Mouse (Mus musculus) gastrocnemius, adult 18-20 months (tissue): ENCODE measurements around the gene Eaf2. TPM values are rescaled to one million over a fixed set of nuclear protein-coding genes. Genes with fewer than 3 reads are reported as not detected.

Source experiments
- DNase-seq: peaks from one replicate; pipeline ENCODE4 v3.0.0; 2021; ENCODE audit warnings: low spot score
- long read RNA-seq, 2 experiments: library from polyadenylated mRNA; stranded (forward); transcript quantifications; one replicate each; pipeline ENCODE4 v2.0.0; 2021
- total RNA-seq, 2 experiments: library from RNA; stranded (reverse); gene quantifications; 2 replicates each; pipeline ENCODE4 v1.2.3; 2021

Gene Eaf2
- under 1 TPM in 1 of 2 experiments, not detected in 1; 0.32 TPM for total RNA-seq
- long read RNA-seq, experiment 1 = 0 reads
- long read RNA-seq, experiment 2, partial matches to known transcripts = 0 of 1 reads
- long read RNA-seq, experiment 2, other reads (novel, unspliced or antisense) = 1 of 1 reads

- peak; percentile 98 for DNase-seq
Measured at GRCm38 (mm10) chr16:36874583-36875275, at the start of gene Eaf2, which contains the start of gene Golgb1. Gene Eaf2, minus strand, starts transcription at chr16:36875003. Gene Golgb1, plus strand, starts transcription at chr16:36875140.

- no peak for DNase-seq
Measured at GRCm38 (mm10) chr16:36924312-36924711, 49.5 kb upstream of the Eaf2 start.

- no peak for DNase-seq
Measured at GRCm38 (mm10) chr16:36921980-36922379, 47.2 kb upstream of the Eaf2 start.

- no peak for DNase-seq
Measured at GRCm38 (mm10) chr16:36921067-36921613, 46.3 kb upstream of the Eaf2 start.

GRCm38 (mm10) chr16:36920410-36920809 lies 45.6 kb upstream of the Eaf2 start:
- DNase-seq = no peak

GRCm38 (mm10) chr16:36918505-36918904 lies 43.7 kb upstream of the Eaf2 start:
- no peak for DNase-seq

GRCm38 (mm10) chr16:36914195-36914594 lies 39.4 kb upstream of the Eaf2 start:
- no peak for DNase-seq

GRCm38 (mm10) chr16:36912311-36912710 lies 37.5 kb upstream of the Eaf2 start:
- DNase-seq = no peak

GRCm38 (mm10) chr16:36911909-36912308 lies 37.1 kb upstream of the Eaf2 start:
- no peak for DNase-seq

- no peak for DNase-seq
Measured at GRCm38 (mm10) chr16:36903156-36903555, 28.4 kb upstream of the Eaf2 start.

- no peak for DNase-seq
Measured at GRCm38 (mm10) chr16:36896712-36897111, 21.9 kb upstream of the Eaf2 start.

GRCm38 (mm10) chr16:36893317-36893716 lies 18.5 kb upstream of the Eaf2 start:
- no peak for DNase-seq

GRCm38 (mm10) chr16:36891415-36891814 lies 16.6 kb upstream of the Eaf2 start:
- DNase-seq = no peak

GRCm38 (mm10) chr16:36890559-36890958 lies 15.8 kb upstream of the Eaf2 start:
- no peak for DNase-seq

GRCm38 (mm10) chr16:36887546-36887945 lies 12.7 kb upstream of the Eaf2 start:
- no peak for DNase-seq

- no peak for DNase-seq
Measured at GRCm38 (mm10) chr16:36885912-36886311, 11.1 kb upstream of the Eaf2 start.

GRCm38 (mm10) chr16:36884881-36885280 lies 10.1 kb upstream of the Eaf2 start:
- DNase-seq = peak; percentile 25

- no peak for DNase-seq
Measured at GRCm38 (mm10) chr16:36882737-36883343, 8.0 kb upstream of the Eaf2 start.

GRCm38 (mm10) chr16:36877316-36877715 lies 2.5 kb upstream of the Eaf2 start:
- DNase-seq = no peak

GRCm38 (mm10) chr16:36875276-36875851 lies 561 bp upstream of the Eaf2 start:
- peak; percentile 55 for DNase-seq

GRCm38 (mm10) chr16:36869442-36869841 lies 5.4 kb downstream of the Eaf2 start:
- DNase-seq = no peak

GRCm38 (mm10) chr16:36863585-36863984 lies 11.2 kb downstream of the Eaf2 start:
- no peak for DNase-seq
